In the genomic region with DNA sequence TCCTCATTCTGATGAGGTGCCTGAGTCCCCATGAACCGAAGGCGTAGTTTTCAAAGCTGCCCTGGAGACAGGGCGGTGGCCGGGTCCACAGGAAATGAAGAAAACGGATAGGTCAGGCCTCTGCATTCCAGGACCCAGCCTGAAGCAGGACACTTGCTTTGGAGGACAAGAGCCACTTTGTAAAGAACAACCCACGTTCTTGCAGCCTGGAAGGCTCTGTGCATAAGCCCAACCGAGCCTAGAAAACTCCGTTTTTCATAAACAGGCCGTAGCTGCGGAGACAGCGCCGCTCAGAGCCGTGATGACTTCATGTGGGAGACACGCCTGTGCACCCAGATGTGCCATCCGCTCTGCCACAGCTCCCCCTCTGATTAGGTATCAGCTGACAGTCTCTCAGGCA, we compare ENCODE assay signal across 7 mouse cellular contexts.
DNase-seq lines count a peak whose midpoint lies in the region; ATAC-seq and TF ChIP-seq lines count a peak whose summit lies in the region.

No protein-coding gene starts in this region.

- peak; percentile 40 for DNase-seq in lung, adult 2 months
- no peak for DNase-seq in lung, postnatal 25 days (ENCODE audit: low spot score)

- no peaks in the 10 kb centered on the region for H3K27me3 ChIP-seq in embryonic facial prominence, embryonic 15.5 days
- H3K27me3 ChIP-seq in hindbrain, embryonic 13.5 days = no peaks in the 10 kb centered on the region
- no peaks in the 10 kb centered on the region for H3K27me3 ChIP-seq in lung, embryonic 16.5 days (ENCODE audit: control insufficient read depth, insufficient read depth, low read depth, low read length)
- no peaks in the 10 kb centered on the region for H3K27me3 ChIP-seq in midbrain, embryonic 15.5 days (replicated peaks)
- no peaks in the 10 kb centered on the region for H3K27me3 ChIP-seq in midbrain, embryonic 16.5 days (ENCODE audit: control insufficient read depth, insufficient read depth, low read depth, low read length)

- 50% methylated on average over 15 of the region's 15 CpGs for WGBS in lung, adult 2 months
- 37% methylated on average over 15 of the region's 15 CpGs for WGBS in embryonic facial prominence, embryonic 15.5 days
- WGBS in hindbrain, embryonic 13.5 days = 76% methylated on average over 15 of the region's 15 CpGs
- 46% methylated on average over 15 of the region's 15 CpGs for WGBS in lung, embryonic 16.5 days
- 86% methylated on average over 15 of the region's 15 CpGs for WGBS in midbrain, embryonic 15.5 days
- WGBS in midbrain, embryonic 16.5 days = 76% methylated on average over 15 of the region's 15 CpGs

- H3K36me3 ChIP-seq in embryonic facial prominence, embryonic 15.5 days = no peaks in the 10 kb centered on the region
- H3K36me3 ChIP-seq in hindbrain, embryonic 13.5 days = no peaks in the 10 kb centered on the region
- H3K36me3 ChIP-seq in lung, embryonic 16.5 days (ENCODE audit: control insufficient read depth, insufficient read depth, low read length) = no peaks in the 10 kb centered on the region
- no peaks in the 10 kb centered on the region for H3K36me3 ChIP-seq in midbrain, embryonic 15.5 days (replicated peaks)
- no peaks in the 10 kb centered on the region for H3K36me3 ChIP-seq in midbrain, embryonic 16.5 days (ENCODE audit: control insufficient read depth, insufficient read depth, low read length)

- TF ChIP-seq POLR2A in lung, adult 2 months (IDR thresholded peaks at IDR 0.05; ENCODE audit: borderline replicate concordance, extremely low read depth, low read depth, low read length) = no peak

- no peak overlapping the region for H3K4me2 ChIP-seq in embryonic facial prominence, embryonic 15.5 days (replicated peaks)
- no peak overlapping the region for H3K4me2 ChIP-seq in hindbrain, embryonic 13.5 days
- H3K4me2 ChIP-seq in lung, embryonic 16.5 days (ENCODE audit: low read depth, low read length) = no peak overlapping the region
- no peak overlapping the region for H3K4me2 ChIP-seq in midbrain, embryonic 15.5 days
- H3K4me2 ChIP-seq in midbrain, embryonic 16.5 days (ENCODE audit: low read length) = no peak overlapping the region

- no peak for TF ChIP-seq CTCF in lung, adult 2 months (IDR thresholded peaks at IDR 0.05; ENCODE audit: insufficient read depth, low read length)

- no peak overlapping the region for H3K9ac ChIP-seq in embryonic facial prominence, embryonic 15.5 days
- H3K9ac ChIP-seq in hindbrain, embryonic 13.5 days = no peak overlapping the region
- no peak overlapping the region for H3K9ac ChIP-seq in lung, embryonic 16.5 days (ENCODE audit: low read length)
- no peak overlapping the region for H3K9ac ChIP-seq in midbrain, embryonic 15.5 days
- no peak overlapping the region for H3K9ac ChIP-seq in midbrain, embryonic 16.5 days (ENCODE audit: low read depth, low read length)

- peaks cover 3% of the 10 kb centered on the region; the same call in 1 of the 2 replicates for H3K4me1 ChIP-seq in lung, adult 2 months (ENCODE audit: control insufficient read depth, insufficient read depth, low read length)
- 0 out of 2 replicates have a peak, but pooled peaks cover 7% of the 10 kb centered on the region for H3K4me1 ChIP-seq in embryonic facial prominence, embryonic 15.5 days
- H3K4me1 ChIP-seq in hindbrain, embryonic 13.5 days (replicated peaks) = peaks cover 11% of the 10 kb centered on the region; the same call in 1 of the 2 replicates
- H3K4me1 ChIP-seq in lung, embryonic 16.5 days (replicated peaks; ENCODE audit: control insufficient read depth, insufficient read depth, low read length) = peaks cover 9% of the 10 kb centered on the region
- H3K4me1 ChIP-seq in midbrain, embryonic 15.5 days = no peaks in the 10 kb centered on the region
- no peaks in the 10 kb centered on the region for H3K4me1 ChIP-seq in midbrain, embryonic 16.5 days (ENCODE audit: control insufficient read depth, insufficient read depth, low read length)

- no peak overlapping the region for H3K4me3 ChIP-seq in lung, adult 2 months (replicated peaks; ENCODE audit: extremely low read depth, low read depth, low read length)
- H3K4me3 ChIP-seq in embryonic facial prominence, embryonic 15.5 days (replicated peaks) = no peak overlapping the region
- H3K4me3 ChIP-seq in hindbrain, embryonic 13.5 days = no peak overlapping the region
- no peak overlapping the region for H3K4me3 ChIP-seq in lung, embryonic 16.5 days (ENCODE audit: low read length)
- no peak overlapping the region for H3K4me3 ChIP-seq in midbrain, embryonic 15.5 days
- H3K4me3 ChIP-seq in midbrain, embryonic 16.5 days (ENCODE audit: low read depth, low read length) = no peak overlapping the region

- H3K27ac ChIP-seq in embryonic facial prominence, embryonic 15.5 days (replicated peaks) = 0 out of 2 replicates have a peak overlapping the region, but pooled peaks have one; percentile 22
- peak overlapping the region; percentile 73 for H3K27ac ChIP-seq in hindbrain, embryonic 13.5 days
- peak overlapping the region; percentile 54 for H3K27ac ChIP-seq in lung, embryonic 16.5 days (ENCODE audit: low read length)
- H3K27ac ChIP-seq in midbrain, embryonic 15.5 days = no peak overlapping the region
- no peak overlapping the region for H3K27ac ChIP-seq in midbrain, embryonic 16.5 days (ENCODE audit: low read length)

- no peaks in the 10 kb centered on the region for H3K9me3 ChIP-seq in embryonic facial prominence, embryonic 15.5 days (replicated peaks)
- H3K9me3 ChIP-seq in hindbrain, embryonic 13.5 days = no peaks in the 10 kb centered on the region
- H3K9me3 ChIP-seq in lung, embryonic 16.5 days (ENCODE audit: control insufficient read depth, low read length) = peaks cover 2% of the 10 kb centered on the region; the same call in 1 of the 2 replicates
- no peaks in the 10 kb centered on the region for H3K9me3 ChIP-seq in midbrain, embryonic 15.5 days
- no peaks in the 10 kb centered on the region for H3K9me3 ChIP-seq in midbrain, embryonic 16.5 days (replicated peaks; ENCODE audit: control insufficient read depth, low read length, poor library complexity, severe bottlenecking)

- ATAC-seq in embryonic facial prominence, embryonic 15.5 days (ENCODE audit: insufficient number of reproducible peaks, low FRiP score, low TSS enrichment, low read depth) = no peak; the same call in 1 of the 2 replicates
- no peak for ATAC-seq in hindbrain, embryonic 13.5 days (ENCODE audit: low FRiP score)
- peak; percentile 68; the same call in 1 of the 2 replicates for ATAC-seq in lung, embryonic 16.5 days (ENCODE audit: low read depth)
- ATAC-seq in midbrain, embryonic 15.5 days (replicated peaks) = no peak
- no peak for ATAC-seq in midbrain, embryonic 16.5 days

Comparison
In these comparisons a context has a peak if more than half of its experiments do, and no peak if none do; other contexts are left out.
1. H3K27ac ChIP-seq: peak in embryonic facial prominence, embryonic 15.5 days (single experiment), hindbrain, embryonic 13.5 days (single experiment) and lung, embryonic 16.5 days (single experiment); none in midbrain, embryonic 15.5 days (single experiment) and midbrain, embryonic 16.5 days (single experiment).